Mouse (Mus musculus) cortical plate, adult 2 months (tissue): Measurements from ENCODE around the gene Stam.

Source experiments
- CTCF ChIP-seq: fragments of 200-500 bp; IDR thresholded peaks from 2 replicates; pipeline ENCODE4 v1.5.1; 2011; ENCODE audit warnings: mild to moderate bottlenecking, control low read depth, low read length; ENCODE audit not compliant: insufficient read depth; ENCODE audit errors: extremely low read depth
- POLR2A ChIP-seq: fragments of 200-500 bp; IDR thresholded peaks from 2 replicates; pipeline ENCODE4 v1.6.1; 2011; ENCODE audit warnings: mild to moderate bottlenecking, low read length, control low read depth; ENCODE audit not compliant: insufficient read depth; ENCODE audit errors: extremely low read depth

DNA sequence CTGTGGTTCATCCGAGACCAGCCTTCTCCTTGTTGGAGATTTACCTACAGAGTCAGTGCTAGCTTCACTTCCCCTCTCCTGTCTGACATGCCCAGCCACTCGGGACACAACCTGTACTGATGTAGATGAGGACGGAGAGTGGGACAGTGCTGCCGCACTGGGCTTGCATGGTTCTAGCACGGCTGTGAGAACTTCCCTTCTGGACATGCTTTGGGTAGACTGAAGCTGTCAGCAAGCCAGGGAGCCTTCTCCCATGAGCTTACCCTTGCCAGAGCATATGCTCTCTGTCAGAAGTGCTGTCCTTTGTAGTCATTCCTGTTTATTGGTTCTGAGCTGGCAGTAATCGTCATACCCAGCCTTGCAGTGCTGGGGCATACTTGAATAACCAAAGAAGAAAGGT is 78.0 kb downstream of the Stam start:
- no peak for TF ChIP-seq POLR2A
- no peak for TF ChIP-seq CTCF
